Mouse (Mus musculus): ENCODE measurements around the gene Dlk1. TPM values are rescaled to one million over a fixed set of nuclear protein-coding genes. Genes with fewer than 3 reads are reported as not detected.
"Not testable (repeated sequence)": the region's sequence is repeated elsewhere in the genome, so short reads cannot be mapped to it uniquely, and the experiment has no call there.

Dlk1 gene
- polyA plus RNA-seq, 1 experiment: not detected

DNA sequence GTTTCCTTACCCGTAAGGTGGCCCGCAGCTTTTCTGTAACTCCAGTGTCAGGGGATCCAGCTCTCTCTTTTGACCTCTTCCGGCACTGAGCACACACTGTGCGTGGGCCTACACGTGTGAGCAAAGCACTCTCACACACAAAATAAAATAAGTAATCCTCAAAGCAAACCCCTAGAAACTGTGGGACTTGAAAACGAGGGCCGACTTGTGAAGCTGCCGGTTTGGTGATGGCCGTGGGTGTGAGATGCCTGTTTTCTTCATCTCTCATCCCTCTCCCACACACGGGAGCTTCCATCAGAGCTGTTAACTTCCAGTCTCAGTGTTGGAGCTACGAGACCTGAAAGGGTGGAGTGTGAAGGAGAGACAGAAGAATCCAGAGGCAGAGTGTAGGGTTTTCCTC lies 20.0 kb downstream of the Dlk1 start:
- no peak overlapping the region for H3ac ChIP-seq (ENCODE audit: control insufficient read depth, insufficient read length)
- peaks cover 13% of the 10 kb centered on the region for H3K27me3 ChIP-seq (ENCODE audit: control insufficient read depth, insufficient read depth, insufficient read length)
- no peaks in the 10 kb centered on the region for H3K79me2 ChIP-seq (ENCODE audit: control insufficient read depth, insufficient read depth)
- no peak overlapping the region for H3K4me3 ChIP-seq
- no peak overlapping the region for H3K4me2 ChIP-seq (ENCODE audit: low read depth)
- TF ChIP-seq POLR2AphosphoS2 (IDR thresholded peaks at IDR 0.05; ENCODE audit: insufficient read length, low read depth): no peak
- no peak for TF ChIP-seq POLR2A (IDR thresholded peaks at IDR 0.05; ENCODE audit: insufficient read length, low read depth)
- no peaks in the 10 kb centered on the region for H3K36me3 ChIP-seq (ENCODE audit: control insufficient read depth, insufficient read depth)

DNA sequence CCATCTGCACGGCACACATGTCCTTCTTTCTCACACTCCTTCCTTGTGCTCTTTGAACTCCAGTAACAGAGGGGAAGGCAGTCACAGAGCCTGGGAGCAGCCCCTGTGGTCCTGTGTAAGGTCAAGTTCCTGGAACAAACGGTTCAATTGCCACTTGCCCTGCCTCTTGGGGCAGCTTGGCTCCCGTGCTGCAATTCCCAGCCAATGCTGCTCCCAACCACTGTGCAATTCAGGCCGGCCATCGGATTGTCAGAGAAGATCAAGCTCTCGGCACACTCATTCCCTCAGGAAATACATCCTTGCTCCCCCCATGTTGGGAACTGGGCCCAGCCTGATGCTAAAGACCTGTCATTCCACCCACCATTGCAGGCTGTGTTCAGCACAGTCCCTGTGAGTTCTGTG lies 21.0 kb downstream of the Dlk1 start:
- no peak overlapping the region for H3K4me2 ChIP-seq (ENCODE audit: low read depth)
- H3ac ChIP-seq (ENCODE audit: control insufficient read depth, insufficient read length): no peak overlapping the region
- no peak overlapping the region for H3K4me3 ChIP-seq
- peaks cover 13% of the 10 kb centered on the region for H3K27me3 ChIP-seq (ENCODE audit: control insufficient read depth, insufficient read depth, insufficient read length)
- no peaks in the 10 kb centered on the region for H3K79me2 ChIP-seq (ENCODE audit: control insufficient read depth, insufficient read depth)
- H3K36me3 ChIP-seq (ENCODE audit: control insufficient read depth, insufficient read depth): no peaks in the 10 kb centered on the region
- TF ChIP-seq MYOD1 (IDR thresholded peaks at IDR 0.05; ENCODE audit: control insufficient read depth in 1 of 3, insufficient read length in 2 of 3, low read depth in 2 of 3) (no peak), E2F4 (IDR thresholded peaks at IDR 0.05; ENCODE audit: insufficient read depth) (no peak), TCF3 (IDR thresholded peaks at IDR 0.05; ENCODE audit: insufficient read length, low read depth) (no peak), SRF (IDR thresholded peaks at IDR 0.05; ENCODE audit: control insufficient read depth, insufficient read length, low read depth) (no peak), MYOG (IDR thresholded peaks at IDR 0.05; ENCODE audit: control insufficient read depth in 1 of 3, insufficient read depth in 1 of 3, insufficient read length in 2 of 3, low read depth in 2 of 3) (no peak), MAX (IDR thresholded peaks at IDR 0.05; ENCODE audit: low read depth) (no peak), TCF12 (IDR thresholded peaks at IDR 0.05; ENCODE audit: insufficient read depth, poor library complexity, severe bottlenecking) (no peak), CEBPB (IDR thresholded peaks at IDR 0.05; ENCODE audit: insufficient read depth, poor library complexity, severe bottlenecking) (no peak), USF1 (IDR thresholded peaks at IDR 0.05; ENCODE audit: low read depth) (no peak), POLR2A (IDR thresholded peaks at IDR 0.05; ENCODE audit: insufficient read length, low read depth) (no peak), POLR2AphosphoS2 (IDR thresholded peaks at IDR 0.05; ENCODE audit: insufficient read length, low read depth) (no peak), REST (IDR thresholded peaks at IDR 0.05; ENCODE audit: insufficient read depth, insufficient read length) (no peak)

DNA sequence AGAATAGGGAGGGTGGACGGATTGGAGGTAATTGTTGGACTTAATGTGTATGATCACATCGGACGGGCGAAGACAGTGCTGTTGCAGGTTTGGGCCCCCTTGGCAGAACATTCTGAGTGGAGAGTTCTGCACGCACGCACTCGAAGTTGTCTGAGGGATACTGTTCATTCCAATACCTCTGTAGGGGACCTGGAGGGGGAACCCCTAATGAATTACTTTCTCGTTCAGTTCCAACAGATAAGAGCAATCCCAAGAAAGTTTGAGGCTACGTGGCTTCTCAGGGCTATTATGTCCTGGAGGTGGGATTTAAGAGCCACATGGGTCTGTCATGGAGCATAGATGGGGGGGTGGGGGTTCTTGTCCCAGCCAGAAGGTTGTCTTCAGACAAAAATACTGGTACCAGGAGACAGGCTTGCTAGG lies 21.6 kb downstream of the Dlk1 start:
- peaks cover 13% of the 10 kb centered on the region for H3K27me3 ChIP-seq (ENCODE audit: control insufficient read depth, insufficient read depth, insufficient read length)
- TF ChIP-seq CEBPB (IDR thresholded peaks at IDR 0.05; ENCODE audit: insufficient read depth, poor library complexity, severe bottlenecking) (no peak), SRF (IDR thresholded peaks at IDR 0.05; ENCODE audit: control insufficient read depth, insufficient read length, low read depth) (no peak), MYOG (IDR thresholded peaks at IDR 0.05; ENCODE audit: control insufficient read depth in 1 of 3, insufficient read depth in 1 of 3, insufficient read length in 2 of 3, low read depth in 2 of 3) (no peak), MYOD1 (IDR thresholded peaks at IDR 0.05; ENCODE audit: control insufficient read depth in 1 of 3, insufficient read length in 2 of 3, low read depth in 2 of 3) (no peak), TCF3 (IDR thresholded peaks at IDR 0.05; ENCODE audit: insufficient read length, low read depth) (no peak), TCF12 (IDR thresholded peaks at IDR 0.05; ENCODE audit: insufficient read depth, poor library complexity, severe bottlenecking) (no peak), MAX (IDR thresholded peaks at IDR 0.05; ENCODE audit: low read depth) (no peak), USF1 (IDR thresholded peaks at IDR 0.05; ENCODE audit: low read depth) (no peak), E2F4 (IDR thresholded peaks at IDR 0.05; ENCODE audit: insufficient read depth) (no peak), POLR2A (IDR thresholded peaks at IDR 0.05; ENCODE audit: insufficient read length, low read depth) (no peak), REST (IDR thresholded peaks at IDR 0.05; ENCODE audit: insufficient read depth, insufficient read length) (no peak), POLR2AphosphoS2 (IDR thresholded peaks at IDR 0.05; ENCODE audit: insufficient read length, low read depth) (no peak)
- no peak overlapping the region for H3K4me2 ChIP-seq (ENCODE audit: low read depth)
- H3K36me3 ChIP-seq (ENCODE audit: control insufficient read depth, insufficient read depth): no peaks in the 10 kb centered on the region
- no peaks in the 10 kb centered on the region for H3K79me2 ChIP-seq (ENCODE audit: control insufficient read depth, insufficient read depth)
- no peak overlapping the region for H3ac ChIP-seq (ENCODE audit: control insufficient read depth, insufficient read length)
- H3K4me3 ChIP-seq: no peak overlapping the region

DNA sequence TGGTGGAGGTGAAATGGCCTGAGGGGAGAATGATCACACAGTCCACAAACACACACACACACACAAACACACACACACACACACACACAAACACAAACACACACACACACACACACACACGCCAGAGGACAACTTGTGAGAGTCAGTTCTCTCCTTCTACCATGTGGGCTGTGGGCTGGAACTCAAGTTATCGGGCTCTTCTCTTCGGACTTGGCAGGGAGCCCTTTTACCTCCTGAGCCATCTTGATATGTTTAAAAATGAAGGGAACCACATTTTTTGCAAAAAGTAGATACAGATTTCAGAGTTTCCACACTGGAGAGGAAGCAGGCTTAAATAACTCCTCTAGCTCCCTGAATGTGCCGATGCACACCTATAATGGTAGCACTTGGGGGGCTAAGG lies 22.9 kb downstream of the Dlk1 start:
- no peaks in the 10 kb centered on the region for H3K79me2 ChIP-seq (ENCODE audit: control insufficient read depth, insufficient read depth)

DNA sequence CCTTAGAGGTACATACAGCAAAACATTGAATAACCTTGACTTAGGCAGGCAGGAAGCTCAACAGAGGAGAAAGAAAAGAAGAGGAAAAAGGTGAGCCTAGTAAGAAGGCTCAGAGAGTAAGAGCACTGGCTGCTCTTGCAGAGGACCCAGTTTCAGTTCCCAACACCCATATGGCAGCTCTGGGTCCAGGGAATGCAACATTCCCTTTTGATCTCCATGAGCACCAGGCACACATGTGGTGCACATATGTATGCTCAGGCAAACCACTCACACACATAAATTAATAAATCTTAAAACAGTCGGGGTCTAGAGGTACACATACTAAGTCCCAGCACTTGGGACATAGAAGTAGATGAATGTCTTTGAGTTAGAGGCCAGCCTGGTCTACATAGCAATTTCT lies 33.9 kb downstream of the Dlk1 start:
- H3K4me2 ChIP-seq (ENCODE audit: low read depth); H3K4me3 ChIP-seq; H3K36me3 ChIP-seq (ENCODE audit: control insufficient read depth, insufficient read depth); H3K27me3 ChIP-seq (ENCODE audit: control insufficient read depth, insufficient read depth, insufficient read length); H3K79me2 ChIP-seq (ENCODE audit: control insufficient read depth, insufficient read depth); H3ac ChIP-seq (ENCODE audit: control insufficient read depth, insufficient read length): not testable (repeated sequence)

More for the DNA sequence above, 22.9 kb downstream of the Dlk1 start:
- no peak overlapping the region for H3K4me2 ChIP-seq (ENCODE audit: low read depth)
- H3K4me3 ChIP-seq: no peak overlapping the region
- no peaks in the 10 kb centered on the region for H3K36me3 ChIP-seq (ENCODE audit: control insufficient read depth, insufficient read depth)
- no peak for TF ChIP-seq MYOG (IDR thresholded peaks at IDR 0.05; ENCODE audit: control insufficient read depth in 1 of 3, insufficient read depth in 1 of 3, insufficient read length in 2 of 3, low read depth in 2 of 3)
- TF ChIP-seq SRF (IDR thresholded peaks at IDR 0.05; ENCODE audit: control insufficient read depth, insufficient read length, low read depth): no peak
- TF ChIP-seq TCF12 (IDR thresholded peaks at IDR 0.05; ENCODE audit: insufficient read depth, poor library complexity, severe bottlenecking): no peak
- TF ChIP-seq POLR2A (IDR thresholded peaks at IDR 0.05; ENCODE audit: insufficient read length, low read depth): no peak
- no peak for TF ChIP-seq MYOD1 (IDR thresholded peaks at IDR 0.05; ENCODE audit: control insufficient read depth in 1 of 3, insufficient read length in 2 of 3, low read depth in 2 of 3)
- TF ChIP-seq MAX (IDR thresholded peaks at IDR 0.05; ENCODE audit: low read depth): no peak
- no peak for TF ChIP-seq REST (IDR thresholded peaks at IDR 0.05; ENCODE audit: insufficient read depth, insufficient read length)
- H3ac ChIP-seq (ENCODE audit: control insufficient read depth, insufficient read length): no peak overlapping the region
- H3K27me3 ChIP-seq (ENCODE audit: control insufficient read depth, insufficient read depth, insufficient read length): peaks cover 13% of the 10 kb centered on the region

Measured in myocyte (in vitro differentiated cells).